Mouse (Mus musculus): Measurements from ENCODE around the gene Hsd17b6. TPM values are rescaled to one million over a fixed set of nuclear protein-coding genes. Genes with fewer than 3 reads are reported as not detected.
"Not testable (repeated sequence)": the region's sequence is repeated elsewhere in the genome, so short reads cannot be mapped to it uniquely, and the experiment has no call there.

The Hsd17b6 gene
- polyA plus RNA-seq (2014; fragmentation: Nextera tagmentation; extraction: Ambion mirVana) = not detected in 2 replicates

DNA sequence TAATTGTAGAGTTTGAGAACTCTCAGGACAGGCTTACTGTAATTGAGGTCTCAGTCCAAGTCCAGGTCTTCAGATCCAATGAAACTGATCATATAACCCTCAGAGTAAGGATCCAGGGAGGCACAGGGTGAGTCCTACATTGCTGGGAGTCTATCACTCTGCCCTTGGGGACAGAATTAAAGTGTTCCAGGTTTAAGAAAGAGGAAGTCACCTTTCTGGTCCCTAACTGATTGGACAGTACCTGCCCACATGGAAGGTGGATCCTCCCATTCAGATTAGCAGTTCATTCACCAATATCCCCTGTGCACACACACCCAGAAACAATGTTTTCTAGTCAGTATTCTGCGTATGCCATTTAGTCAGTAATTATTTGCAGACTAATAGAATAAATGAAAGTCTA is at the start of gene Hsd17b6:
Gene Hsd17b6 (minus strand): TSS at position 166 of the 400 bp plus-strand sequence.
- Histone ChIP-seq H3K9me3 (ENCODE audit: control insufficient read depth, low read length) (no peaks in the 10 kb centered on the region), H3K27me3 (ENCODE audit: control insufficient read depth, insufficient read depth, low read length) (no peaks in the 10 kb centered on the region), H3K4me1 (ENCODE audit: control insufficient read depth, insufficient read depth, low read length) (no peaks in the 10 kb centered on the region), H3K4me3 (ENCODE audit: low read length) (no peak within 1 kb of the TSS), H3K9ac (ENCODE audit: low read depth, low read length) (no peak within 1 kb of the TSS), H3K36me3 (ENCODE audit: control insufficient read depth, insufficient read depth, low read length) (no peaks in the 10 kb centered on the region), H3K27ac (ENCODE audit: low read depth, low read length) (no peak within 1 kb of the TSS), H3K4me2 (replicated peaks; ENCODE audit: low read depth, low read length) (no peak within 1 kb of the TSS)
- no peak for ATAC-seq (ENCODE audit: low FRiP score, low TSS enrichment)
- WGBS = 90% methylated on average over 1 of the region's 1 CpGs

DNA sequence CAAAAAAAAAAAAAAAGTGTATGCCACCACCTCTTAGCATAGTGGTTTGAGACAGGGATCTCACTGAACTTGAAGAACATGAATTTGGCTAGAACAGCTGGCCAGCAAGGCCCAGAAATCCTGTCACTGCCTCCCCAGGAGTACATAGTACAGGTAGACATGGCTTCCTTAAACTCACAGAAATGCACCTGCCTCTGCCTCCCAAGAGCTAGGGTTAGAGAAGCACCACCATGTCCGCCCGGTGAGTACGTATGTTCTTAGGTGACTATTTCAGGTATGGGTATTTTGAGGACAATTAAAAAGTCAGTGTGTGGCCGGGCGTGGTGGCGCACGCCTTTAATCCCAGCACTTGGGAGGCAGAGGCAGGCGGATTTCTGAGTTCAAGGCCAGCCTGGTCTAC is 45.6 kb upstream of the Hsd17b6 start:
- no peak overlapping the region for H3K27ac ChIP-seq (ENCODE audit: low read depth, low read length)
- H3K9ac ChIP-seq (ENCODE audit: low read depth, low read length) = no peak overlapping the region
- H3K4me3 ChIP-seq (ENCODE audit: low read length) = no peak overlapping the region
- H3K27me3 ChIP-seq (ENCODE audit: control insufficient read depth, insufficient read depth, low read length) = no peaks in the 10 kb centered on the region
- H3K9me3 ChIP-seq (ENCODE audit: control insufficient read depth, low read length) = no peaks in the 10 kb centered on the region
- H3K4me1 ChIP-seq (ENCODE audit: control insufficient read depth, insufficient read depth, low read length) = peaks cover 5% of the 10 kb centered on the region; the same call in 1 of the 2 replicates
- peaks cover 37% of the 10 kb centered on the region for H3K36me3 ChIP-seq (ENCODE audit: control insufficient read depth, insufficient read depth, low read length)
- no peak overlapping the region for H3K4me2 ChIP-seq (replicated peaks; ENCODE audit: low read depth, low read length)
- 93% methylated on average over 8 of the region's 8 CpGs for WGBS
- ATAC-seq (ENCODE audit: low FRiP score, low TSS enrichment) = no peak

DNA sequence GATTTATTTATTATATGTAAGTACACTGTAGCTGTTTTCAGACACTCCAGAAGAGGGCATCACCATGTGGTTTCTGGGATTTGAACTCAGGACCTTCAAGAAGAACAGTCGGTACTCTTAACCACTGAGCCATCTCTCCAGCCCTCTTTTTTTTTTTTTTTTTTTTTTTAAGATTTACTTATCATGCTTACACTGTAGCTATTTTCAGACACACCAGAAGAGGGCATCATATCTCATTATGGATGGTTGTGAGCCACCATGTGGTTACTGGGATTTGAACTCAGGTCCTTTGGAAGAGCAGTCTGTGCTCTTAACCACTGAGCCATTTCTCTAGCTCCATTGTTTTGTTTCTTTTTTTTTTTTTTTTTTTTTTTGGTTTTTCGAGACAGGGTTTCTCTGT is 44.7 kb upstream of the Hsd17b6 start:
- H3K27ac ChIP-seq (ENCODE audit: low read depth, low read length); H3K4me1 ChIP-seq (ENCODE audit: control insufficient read depth, insufficient read depth, low read length); ATAC-seq (ENCODE audit: low FRiP score, low TSS enrichment); H3K4me2 ChIP-seq (replicated peaks; ENCODE audit: low read depth, low read length); H3K9me3 ChIP-seq (ENCODE audit: control insufficient read depth, low read length); H3K27me3 ChIP-seq (ENCODE audit: control insufficient read depth, insufficient read depth, low read length); H3K9ac ChIP-seq (ENCODE audit: low read depth, low read length); H3K4me3 ChIP-seq (ENCODE audit: low read length): not testable (repeated sequence)
- peaks cover 44% of the 10 kb centered on the region for H3K36me3 ChIP-seq (ENCODE audit: control insufficient read depth, insufficient read depth, low read length)
- WGBS = 89% methylated on average over 1 of the region's 2 CpGs

DNA sequence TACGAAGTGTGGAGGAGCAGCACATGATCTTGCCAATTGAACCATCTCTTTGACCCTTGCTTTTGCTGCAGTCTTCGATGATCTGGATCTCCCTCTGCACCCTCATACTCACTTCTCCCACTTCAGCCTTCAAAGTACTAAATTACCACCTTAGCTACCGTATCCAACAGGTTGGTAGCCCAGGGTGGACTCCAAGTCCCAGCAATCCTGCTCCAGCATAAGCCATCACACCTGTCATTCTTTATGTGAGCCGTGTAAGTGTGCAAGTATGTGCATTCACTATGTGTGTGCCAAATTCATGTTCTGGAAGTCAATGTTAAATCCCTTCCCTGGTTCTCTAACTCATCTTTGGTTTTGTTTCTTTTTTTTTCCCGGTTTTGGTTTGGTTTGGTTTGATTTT is 44.2 kb upstream of the Hsd17b6 start:
- no peak overlapping the region for H3K27ac ChIP-seq (ENCODE audit: low read depth, low read length)
- no peak overlapping the region for H3K4me3 ChIP-seq (ENCODE audit: low read length)
- H3K9me3 ChIP-seq (ENCODE audit: control insufficient read depth, low read length) = no peaks in the 10 kb centered on the region
- H3K4me1 ChIP-seq (ENCODE audit: control insufficient read depth, insufficient read depth, low read length) = no peaks in the 10 kb centered on the region
- H3K9ac ChIP-seq (ENCODE audit: low read depth, low read length) = no peak overlapping the region
- no peak for ATAC-seq (ENCODE audit: low FRiP score, low TSS enrichment)
- peaks cover 49% of the 10 kb centered on the region for H3K36me3 ChIP-seq (ENCODE audit: control insufficient read depth, insufficient read depth, low read length)
- H3K4me2 ChIP-seq (replicated peaks; ENCODE audit: low read depth, low read length) = no peak overlapping the region
- H3K27me3 ChIP-seq (ENCODE audit: control insufficient read depth, insufficient read depth, low read length) = no peaks in the 10 kb centered on the region
- 95% methylated on average over 5 of the region's 5 CpGs for WGBS

DNA sequence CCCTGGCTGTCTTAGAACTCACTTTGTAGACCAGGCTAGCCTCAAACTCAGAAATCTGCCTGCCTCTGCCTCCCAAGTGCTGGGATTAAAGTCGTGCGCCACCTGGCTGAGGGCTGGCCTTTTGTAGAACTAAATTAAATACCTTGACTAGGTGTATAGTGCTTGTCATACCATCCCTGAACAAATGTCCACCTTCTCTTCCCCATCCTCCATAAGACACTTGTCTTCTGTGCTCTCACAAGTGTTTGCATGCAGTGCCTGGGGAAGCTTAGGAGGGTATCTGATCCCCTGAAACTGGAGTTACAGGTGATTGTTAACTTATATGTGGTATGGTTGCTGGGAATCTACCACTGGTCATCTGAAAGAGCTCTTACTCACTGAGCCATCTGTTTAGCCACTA is 42.9 kb upstream of the Hsd17b6 start:
- no peak overlapping the region for H3K4me2 ChIP-seq (replicated peaks; ENCODE audit: low read depth, low read length)
- no peak for ATAC-seq (ENCODE audit: low FRiP score, low TSS enrichment)
- WGBS = 86% methylated on average over 2 of the region's 2 CpGs
- peaks cover 61% of the 10 kb centered on the region for H3K36me3 ChIP-seq (ENCODE audit: control insufficient read depth, insufficient read depth, low read length)
- H3K9me3 ChIP-seq (ENCODE audit: control insufficient read depth, low read length) = no peaks in the 10 kb centered on the region
- no peaks in the 10 kb centered on the region for H3K27me3 ChIP-seq (ENCODE audit: control insufficient read depth, insufficient read depth, low read length)
- no peak overlapping the region for H3K4me3 ChIP-seq (ENCODE audit: low read length)
- no peaks in the 10 kb centered on the region for H3K4me1 ChIP-seq (ENCODE audit: control insufficient read depth, insufficient read depth, low read length)
- no peak overlapping the region for H3K27ac ChIP-seq (ENCODE audit: low read depth, low read length)
- H3K9ac ChIP-seq (ENCODE audit: low read depth, low read length) = no peak overlapping the region

DNA sequence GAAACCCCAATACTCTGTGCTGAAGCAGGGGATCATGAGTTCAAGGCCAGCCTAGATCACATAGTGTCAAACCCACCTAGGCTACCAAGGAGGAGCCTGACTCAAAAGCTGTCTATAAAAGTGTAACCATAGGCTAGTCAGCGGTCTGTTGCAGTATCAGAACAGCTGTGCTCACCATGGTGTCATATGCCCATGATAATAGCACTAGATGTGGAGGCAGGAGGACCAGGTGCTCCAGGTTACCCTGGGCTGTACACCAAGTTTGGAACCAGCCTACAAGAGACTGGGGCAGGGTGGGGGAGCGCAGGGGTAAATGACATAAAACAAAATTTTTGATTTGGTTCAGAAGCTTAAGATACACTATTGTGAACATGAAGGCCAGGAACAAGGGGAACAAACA is 42.3 kb upstream of the Hsd17b6 start:
- peaks cover 68% of the 10 kb centered on the region for H3K36me3 ChIP-seq (ENCODE audit: control insufficient read depth, insufficient read depth, low read length)
- no peaks in the 10 kb centered on the region for H3K27me3 ChIP-seq (ENCODE audit: control insufficient read depth, insufficient read depth, low read length)
- no peaks in the 10 kb centered on the region for H3K9me3 ChIP-seq (ENCODE audit: control insufficient read depth, low read length)
- H3K4me1 ChIP-seq (ENCODE audit: control insufficient read depth, insufficient read depth, low read length) = no peaks in the 10 kb centered on the region
- H3K27ac ChIP-seq (ENCODE audit: low read depth, low read length) = no peak overlapping the region
- 0 out of 2 replicates have a peak, but pooled peaks have one; percentile 30 for ATAC-seq (ENCODE audit: low FRiP score, low TSS enrichment)
- H3K4me2 ChIP-seq (replicated peaks; ENCODE audit: low read depth, low read length) = no peak overlapping the region
- WGBS = 98% methylated on average over 2 of the region's 2 CpGs
- no peak overlapping the region for H3K4me3 ChIP-seq (ENCODE audit: low read length)
- H3K9ac ChIP-seq (ENCODE audit: low read depth, low read length) = no peak overlapping the region

DNA sequence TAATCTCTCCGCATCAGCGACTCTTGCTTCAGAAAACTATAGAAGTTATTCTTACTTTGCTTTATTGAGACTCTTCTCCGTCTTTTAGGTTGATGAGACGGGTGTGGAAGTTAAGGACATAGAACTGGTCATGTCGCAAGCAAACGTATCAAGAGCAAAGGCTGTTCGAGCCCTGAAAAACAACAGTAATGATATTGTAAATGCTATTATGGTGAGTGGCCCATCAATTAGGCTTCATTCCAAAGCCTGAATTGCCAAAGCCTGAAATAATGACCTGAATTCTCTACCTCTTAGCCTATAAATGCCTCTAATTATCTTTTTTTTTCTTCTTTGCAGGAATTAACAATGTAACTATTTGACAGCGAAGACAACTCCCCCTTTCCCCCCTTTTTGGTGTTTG is 40.7 kb upstream of the Hsd17b6 start:
- no peak overlapping the region for H3K27ac ChIP-seq (ENCODE audit: low read depth, low read length)
- H3K4me3 ChIP-seq (ENCODE audit: low read length) = no peak overlapping the region
- H3K9ac ChIP-seq (ENCODE audit: low read depth, low read length) = no peak overlapping the region
- ATAC-seq (ENCODE audit: low FRiP score, low TSS enrichment) = no peak
- H3K4me1 ChIP-seq (ENCODE audit: control insufficient read depth, insufficient read depth, low read length) = no peaks in the 10 kb centered on the region
- no peak overlapping the region for H3K4me2 ChIP-seq (replicated peaks; ENCODE audit: low read depth, low read length)
- WGBS = 97% methylated on average over 8 of the region's 8 CpGs
- H3K36me3 ChIP-seq (ENCODE audit: control insufficient read depth, insufficient read depth, low read length) = peaks cover 83% of the 10 kb centered on the region
- no peaks in the 10 kb centered on the region for H3K27me3 ChIP-seq (ENCODE audit: control insufficient read depth, insufficient read depth, low read length)
- H3K9me3 ChIP-seq (ENCODE audit: control insufficient read depth, low read length) = no peaks in the 10 kb centered on the region

DNA sequence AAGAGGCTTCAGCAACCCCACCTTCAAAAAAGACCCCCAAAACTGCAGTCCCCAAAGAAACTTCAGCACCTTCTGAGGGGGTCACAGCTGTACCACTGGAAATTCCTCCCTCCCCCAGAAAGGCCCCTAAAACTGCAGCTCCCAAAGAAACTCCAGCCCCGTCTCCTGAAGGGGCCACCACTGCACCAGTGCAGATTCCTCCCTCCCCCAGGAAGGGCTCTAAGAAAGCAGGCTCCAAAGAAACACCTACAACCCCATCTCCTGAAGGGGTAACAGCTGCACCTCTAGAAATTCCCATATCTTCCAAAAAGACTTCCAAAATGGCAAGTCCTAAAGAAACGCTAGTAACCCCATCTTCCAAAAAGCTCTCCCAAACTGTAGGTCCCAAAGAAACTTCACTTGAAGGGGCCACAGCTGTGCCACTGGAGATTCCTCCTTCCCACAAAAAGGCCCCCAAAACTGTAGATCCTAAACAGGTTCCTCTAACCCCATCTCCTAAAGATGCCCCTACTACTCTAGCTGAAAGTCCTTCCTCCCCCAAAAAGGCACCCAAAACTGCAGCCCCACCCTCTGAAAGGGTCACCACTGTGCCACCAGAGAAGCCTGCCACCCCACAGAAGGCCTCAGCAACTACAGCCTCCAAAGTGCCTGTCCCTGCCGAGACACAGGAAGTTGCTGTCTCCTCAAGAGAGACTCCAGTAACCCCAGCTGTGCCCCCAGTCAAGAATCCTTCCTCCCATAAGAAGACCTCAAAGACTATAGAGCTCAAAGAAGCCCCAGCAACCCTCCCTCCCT is 35.8 kb upstream of the Hsd17b6 start:
- H3K9me3 ChIP-seq (ENCODE audit: control insufficient read depth, low read length) = no peaks in the 10 kb centered on the region
- H3K4me3 ChIP-seq (ENCODE audit: low read length) = no peak overlapping the region
- no peak overlapping the region for H3K9ac ChIP-seq (ENCODE audit: low read depth, low read length)
- H3K4me2 ChIP-seq (replicated peaks; ENCODE audit: low read depth, low read length) = no peak overlapping the region
- H3K36me3 ChIP-seq (ENCODE audit: control insufficient read depth, insufficient read depth, low read length) = peaks cover 91% of the 10 kb centered on the region
- 53% methylated on average over 3 of the region's 3 CpGs for WGBS
- no peak overlapping the region for H3K27ac ChIP-seq (ENCODE audit: low read depth, low read length)
- ATAC-seq (ENCODE audit: low FRiP score, low TSS enrichment) = no peak
- peaks cover 20% of the 10 kb centered on the region for H3K4me1 ChIP-seq (ENCODE audit: control insufficient read depth, insufficient read depth, low read length)
- H3K27me3 ChIP-seq (ENCODE audit: control insufficient read depth, insufficient read depth, low read length) = no peaks in the 10 kb centered on the region

DNA sequence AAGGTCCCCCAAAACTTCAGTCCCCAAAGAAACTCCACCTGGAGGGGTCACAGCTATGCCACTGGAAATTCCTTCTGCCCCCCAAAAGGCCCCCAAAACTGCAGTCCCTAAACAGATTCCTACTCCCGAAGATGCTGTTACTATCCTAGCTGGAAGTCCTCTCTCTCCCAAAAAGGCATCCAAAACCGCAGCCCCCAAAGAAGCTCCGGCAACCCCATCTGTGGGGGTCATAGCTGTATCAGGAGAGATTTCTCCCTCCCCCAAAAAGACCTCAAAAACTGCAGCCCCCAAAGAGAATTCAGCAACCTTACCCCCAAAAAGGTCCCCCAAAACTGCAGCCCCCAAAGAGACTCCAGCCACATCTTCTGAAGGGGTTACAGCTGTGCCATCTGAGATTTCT is 35.1 kb upstream of the Hsd17b6 start:
- H3K9ac ChIP-seq (ENCODE audit: low read depth, low read length) = no peak overlapping the region
- ATAC-seq (ENCODE audit: low FRiP score, low TSS enrichment) = no peak
- H3K4me3 ChIP-seq (ENCODE audit: low read length) = no peak overlapping the region
- H3K27me3 ChIP-seq (ENCODE audit: control insufficient read depth, insufficient read depth, low read length) = no peaks in the 10 kb centered on the region
- H3K36me3 ChIP-seq (ENCODE audit: control insufficient read depth, insufficient read depth, low read length) = peaks cover 84% of the 10 kb centered on the region
- WGBS = 93% methylated on average over 3 of the region's 3 CpGs
- H3K4me1 ChIP-seq (ENCODE audit: control insufficient read depth, insufficient read depth, low read length) = peaks cover 26% of the 10 kb centered on the region
- no peak overlapping the region for H3K4me2 ChIP-seq (replicated peaks; ENCODE audit: low read depth, low read length)
- no peaks in the 10 kb centered on the region for H3K9me3 ChIP-seq (ENCODE audit: control insufficient read depth, low read length)
- H3K27ac ChIP-seq (ENCODE audit: low read depth, low read length) = no peak overlapping the region

All from kidney, embryonic 14.5 days (tissue).